Mouse (Mus musculus) kidney, postnatal 10 days (tissue): Measurements from ENCODE around the gene Lysmd1.
A peak's percentile ranks its signal among the peaks of the same experiment; 100 is the strongest.

Source experiments
- DNase-seq: peaks from one replicate; pipeline ENCODE4 v3.0.0; 2021; ENCODE audit warnings: mixed read lengths

Gene Lysmd1

DNA sequence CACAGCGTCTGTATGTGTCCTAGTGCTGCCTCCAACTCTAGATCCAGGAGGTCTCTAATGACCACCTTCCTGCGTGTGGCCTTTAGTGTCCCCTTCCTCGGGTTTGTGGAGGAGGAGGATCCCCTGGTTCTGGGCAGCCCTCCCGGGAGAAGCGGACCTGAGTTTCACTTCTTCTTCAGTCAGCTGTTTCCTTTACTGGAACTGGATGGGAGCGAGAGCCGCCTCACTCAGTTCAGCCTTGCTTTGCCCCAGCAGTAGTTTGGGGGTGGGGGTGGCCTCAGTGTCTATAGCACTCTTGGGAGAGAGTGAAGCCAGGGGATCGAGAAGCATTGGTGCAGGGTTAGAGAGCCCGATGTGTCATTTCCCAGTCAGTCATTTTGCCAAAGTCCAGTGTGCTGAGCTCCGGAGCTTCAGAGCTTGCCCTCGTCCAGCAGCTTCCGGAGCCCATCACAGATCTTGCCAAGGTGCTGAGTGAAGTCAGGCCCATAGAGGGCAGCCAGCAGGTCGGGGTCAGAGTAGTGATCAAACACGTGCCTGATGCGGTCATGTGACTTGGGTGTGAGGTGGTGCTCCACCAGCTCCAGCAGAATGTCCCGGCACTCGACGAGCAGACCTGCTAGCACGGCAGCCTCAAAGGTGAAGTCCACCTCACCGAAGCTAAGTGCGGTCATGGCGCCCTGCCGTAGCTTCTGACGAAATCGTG, 5.8 kb downstream of the Lysmd1 start:
- DNase-seq, result peak; percentile 63

DNA sequence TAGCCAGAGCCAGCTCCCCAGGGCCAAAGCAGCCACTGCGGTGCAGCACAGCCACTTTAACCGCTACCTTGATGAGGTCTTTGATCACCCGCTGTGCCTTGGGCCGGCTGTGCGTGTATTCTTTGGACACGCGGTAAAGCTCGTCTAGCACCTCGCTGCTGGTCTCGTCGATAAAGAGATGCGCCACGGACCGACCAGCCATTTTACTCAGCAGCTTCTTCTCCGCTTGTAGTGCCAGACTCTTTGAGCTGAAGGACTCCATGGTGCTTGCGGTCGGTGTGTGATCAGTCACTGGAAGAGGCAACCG, 6.4 kb downstream of the Lysmd1 start:
- DNase-seq, result no peak

DNA sequence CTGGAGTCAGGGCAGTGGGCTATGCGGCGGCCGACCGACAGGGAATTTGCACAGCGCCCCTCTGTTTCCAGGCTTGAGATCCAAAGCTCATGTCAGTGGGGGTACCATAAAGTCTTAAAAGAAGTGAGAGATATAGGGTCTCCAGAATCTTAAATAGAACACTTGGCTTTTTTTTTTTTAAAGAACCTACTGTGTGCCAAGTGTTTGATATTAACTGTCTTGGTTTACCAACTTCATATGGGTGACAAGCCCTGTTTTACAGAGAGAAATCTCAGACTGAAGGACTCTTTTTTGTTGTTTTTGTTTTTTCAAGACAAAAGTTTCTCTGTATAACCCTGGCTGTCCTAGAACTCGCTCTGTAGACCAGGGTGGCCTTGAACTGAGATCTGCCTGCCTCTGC, 6.9 kb downstream of the Lysmd1 start:
- DNase-seq, result no peak

DNA sequence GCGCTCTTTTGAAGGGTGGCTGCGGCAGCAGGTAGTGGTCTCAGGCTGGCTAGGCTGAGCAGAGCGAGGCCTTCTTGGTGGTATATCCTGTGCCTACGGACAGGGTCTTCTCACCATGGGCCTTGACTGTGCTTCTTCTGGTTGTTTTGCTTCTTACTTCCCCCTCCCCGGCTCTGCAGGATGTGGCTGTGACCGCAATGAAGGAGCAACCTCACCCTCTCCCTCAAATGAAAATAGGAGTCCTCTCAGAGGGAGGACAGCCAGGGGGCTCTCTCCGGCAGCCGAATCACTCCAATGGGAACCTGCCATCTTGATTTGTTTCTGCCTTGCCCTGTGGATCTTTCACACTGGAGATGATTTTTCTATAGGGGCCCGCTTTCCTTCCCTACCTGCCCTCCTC, 7.6 kb downstream of the Lysmd1 start:
- no peak for DNase-seq

- DNase-seq, result no peak
Measured at GRCm38 (mm10) chr3:95141952-95142616, 8.2 kb downstream of the Lysmd1 start, which contains the start of gene Tnfaip8l2. Tnfaip8l2 (minus strand) TSS chr3:95142360.

- peak; percentile 92 for DNase-seq
Measured at GRCm38 (mm10) chr3:95142617-95143011, 8.7 kb downstream of the Lysmd1 start.

- peak; percentile 42 for DNase-seq
Measured at GRCm38 (mm10) chr3:95147924-95148323, 14.0 kb downstream of the Lysmd1 start.

GRCm38 (mm10) chr3:95153874-95154273, 20.0 kb downstream of the Lysmd1 start:
- peak; percentile 67 for DNase-seq

GRCm38 (mm10) chr3:95159511-95159986, 25.7 kb downstream of the Lysmd1 start:
- DNase-seq, result no peak

- DNase-seq, result peak; percentile 94
Measured at GRCm38 (mm10) chr3:95159987-95160963, 26.4 kb downstream of the Lysmd1 start, which contains the start of gene Sema6c. Sema6c (plus strand) TSS chr3:95160457.

- DNase-seq, result peak; percentile 56
Measured at GRCm38 (mm10) chr3:95161041-95161551, 27.2 kb downstream of the Lysmd1 start.

DNA sequence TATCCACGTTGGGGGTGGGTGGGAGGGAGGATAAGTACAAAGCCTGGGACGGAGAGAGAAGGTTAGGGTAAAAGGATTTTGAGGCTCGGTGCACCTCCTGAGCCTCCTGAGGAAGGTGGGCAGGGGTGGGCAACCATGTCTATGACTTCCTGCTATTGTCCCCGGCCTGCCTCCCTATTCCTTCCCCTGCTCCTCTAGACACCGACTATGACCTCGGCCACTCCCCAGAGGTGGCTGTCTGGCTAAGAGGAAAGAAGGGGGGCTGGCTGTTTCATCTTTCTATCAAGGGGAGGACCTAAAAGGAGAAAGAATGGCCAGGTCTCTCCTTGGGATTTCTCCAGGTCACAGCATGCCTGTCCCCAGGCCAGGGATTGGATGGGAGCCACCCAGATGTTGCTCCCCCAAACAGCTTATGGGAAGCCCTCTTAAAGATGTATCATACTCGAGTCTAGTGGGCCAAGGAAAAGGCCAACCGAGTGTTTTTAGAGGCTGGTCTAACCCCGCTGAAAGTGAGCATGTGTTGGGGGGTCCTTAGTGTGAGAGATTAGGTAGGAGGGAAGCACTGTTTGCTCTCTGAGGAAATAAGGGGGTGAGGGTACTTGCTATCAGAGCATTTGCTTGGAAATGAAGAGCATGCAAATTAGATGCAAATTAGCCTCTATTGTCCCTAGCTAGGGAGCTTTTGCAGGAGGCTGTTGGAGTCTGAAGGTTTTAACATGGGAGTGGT, 27.9 kb downstream of the Lysmd1 start:
- DNase-seq, result no peak

GRCm38 (mm10) chr3:95162345-95162628, 28.4 kb downstream of the Lysmd1 start:
- DNase-seq, result no peak

DNA sequence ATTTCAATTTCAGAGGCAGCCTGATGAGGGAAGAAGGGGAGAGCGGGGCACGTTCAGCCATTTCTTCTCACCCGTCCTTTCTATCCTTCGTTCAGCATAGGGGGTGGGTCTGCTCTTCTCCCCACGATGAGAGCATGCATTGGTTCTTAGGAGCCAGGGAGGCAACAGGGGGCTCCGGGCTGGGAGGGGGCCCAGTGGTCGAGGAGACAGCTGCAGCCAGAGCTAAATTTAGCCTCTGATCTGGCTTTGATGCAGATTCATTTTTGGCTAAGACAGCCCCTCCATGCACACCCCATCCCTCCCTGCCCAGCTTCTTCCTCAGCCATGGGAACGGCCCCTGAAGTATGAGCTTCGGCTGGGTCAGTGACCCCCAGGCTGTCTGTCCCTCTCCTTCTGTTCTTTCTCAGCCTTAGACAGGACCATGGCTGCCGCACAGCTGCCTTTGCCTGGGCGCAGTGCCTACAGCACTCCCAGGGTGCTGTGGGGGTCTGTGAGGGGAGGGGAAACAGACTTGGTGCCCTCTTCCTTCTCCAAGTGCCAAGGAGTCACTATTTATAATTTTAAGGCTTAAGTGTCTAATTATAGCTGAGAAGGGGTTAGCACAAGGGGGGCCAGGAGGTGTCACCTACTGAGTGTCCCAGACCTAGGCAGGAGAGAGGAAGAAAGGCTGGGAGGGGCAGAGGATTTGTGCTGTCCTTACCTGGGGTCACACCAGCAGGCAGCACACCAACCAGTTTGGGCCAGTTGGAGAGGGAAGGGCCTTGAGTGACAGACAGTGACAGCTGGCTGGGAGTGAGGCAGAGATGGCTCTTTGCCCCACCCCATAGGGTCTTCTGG, 29.7 kb downstream of the Lysmd1 start:
- peak; percentile 43 for DNase-seq

DNA sequence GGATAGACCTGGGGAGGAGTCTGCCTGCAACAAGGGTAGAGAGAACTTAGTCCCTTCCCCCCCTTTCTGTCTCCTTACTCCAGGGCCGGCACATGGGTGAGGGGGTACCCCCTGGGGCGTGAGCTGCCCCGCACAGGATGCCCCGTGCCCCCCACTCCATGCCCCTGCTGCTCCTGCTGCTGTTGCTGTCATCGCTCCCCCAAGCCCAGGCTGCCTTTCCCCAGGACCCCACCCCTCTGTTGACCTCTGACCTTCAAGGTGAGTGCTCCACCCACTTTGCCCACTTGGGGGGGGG, 30.3 kb downstream of the Lysmd1 start:
- DNase-seq, result no peak

GRCm38 (mm10) chr3:95164840-95165239, 31.0 kb downstream of the Lysmd1 start:
- DNase-seq, result no peak

- no peak for DNase-seq
Measured at GRCm38 (mm10) chr3:95169996-95170395, 36.1 kb downstream of the Lysmd1 start.

DNA sequence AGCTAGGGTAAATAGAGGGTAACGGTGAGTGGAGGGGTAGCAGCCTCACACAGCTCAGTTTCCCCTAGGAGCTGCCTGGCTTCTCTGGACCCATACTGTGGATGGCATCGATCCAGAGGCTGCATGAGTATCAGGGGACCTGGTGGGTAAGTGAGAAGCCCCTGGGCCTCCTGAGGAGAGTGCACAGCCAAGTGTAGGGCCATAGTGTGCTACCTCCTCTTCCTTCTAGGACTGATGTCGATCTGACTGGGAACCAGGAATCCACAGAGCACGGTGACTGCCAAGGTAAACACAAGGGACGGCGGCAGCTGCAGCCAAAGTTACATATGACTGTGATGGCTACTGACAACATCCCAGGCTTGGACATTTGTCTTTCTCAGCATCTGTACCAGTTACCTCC, 37.2 kb downstream of the Lysmd1 start:
- no peak for DNase-seq

DNA sequence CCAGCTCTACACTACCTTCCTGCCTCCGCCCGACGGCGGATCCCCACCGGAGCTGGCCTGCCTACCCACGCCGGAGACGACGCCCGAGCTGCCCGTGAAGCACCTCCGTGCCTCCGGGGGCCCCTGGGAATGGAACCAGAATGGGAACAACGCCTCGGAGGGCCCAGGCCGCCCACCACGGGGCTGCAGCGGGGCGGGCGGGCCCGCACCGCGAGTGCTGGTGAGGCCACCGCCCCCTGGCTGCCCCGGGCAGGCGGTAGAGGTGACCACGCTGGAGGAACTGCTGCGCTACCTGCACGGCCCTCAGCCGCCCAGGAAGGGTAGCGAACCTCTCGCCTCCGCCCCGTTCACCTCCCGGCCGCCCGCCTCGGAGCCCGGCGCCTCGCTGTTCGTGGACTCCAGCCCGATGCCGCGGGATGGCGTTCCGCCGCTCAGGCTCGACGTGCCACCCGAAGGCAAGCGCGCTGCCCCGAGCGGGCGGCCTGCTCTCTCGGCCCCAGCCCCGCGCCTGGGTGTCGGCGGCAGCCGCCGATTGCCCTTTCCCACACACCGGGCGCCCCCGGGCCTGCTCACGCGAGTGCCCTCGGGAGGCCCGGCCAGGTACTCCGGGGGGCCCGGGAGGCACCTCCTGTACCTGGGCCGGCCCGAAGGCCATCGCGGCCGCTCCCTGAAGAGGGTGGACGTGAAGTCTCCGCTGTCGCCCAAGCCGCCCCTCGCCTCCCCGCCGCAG, 38.8 kb downstream of the Lysmd1 start:
- DNase-seq, result peak; percentile 27

DNA sequence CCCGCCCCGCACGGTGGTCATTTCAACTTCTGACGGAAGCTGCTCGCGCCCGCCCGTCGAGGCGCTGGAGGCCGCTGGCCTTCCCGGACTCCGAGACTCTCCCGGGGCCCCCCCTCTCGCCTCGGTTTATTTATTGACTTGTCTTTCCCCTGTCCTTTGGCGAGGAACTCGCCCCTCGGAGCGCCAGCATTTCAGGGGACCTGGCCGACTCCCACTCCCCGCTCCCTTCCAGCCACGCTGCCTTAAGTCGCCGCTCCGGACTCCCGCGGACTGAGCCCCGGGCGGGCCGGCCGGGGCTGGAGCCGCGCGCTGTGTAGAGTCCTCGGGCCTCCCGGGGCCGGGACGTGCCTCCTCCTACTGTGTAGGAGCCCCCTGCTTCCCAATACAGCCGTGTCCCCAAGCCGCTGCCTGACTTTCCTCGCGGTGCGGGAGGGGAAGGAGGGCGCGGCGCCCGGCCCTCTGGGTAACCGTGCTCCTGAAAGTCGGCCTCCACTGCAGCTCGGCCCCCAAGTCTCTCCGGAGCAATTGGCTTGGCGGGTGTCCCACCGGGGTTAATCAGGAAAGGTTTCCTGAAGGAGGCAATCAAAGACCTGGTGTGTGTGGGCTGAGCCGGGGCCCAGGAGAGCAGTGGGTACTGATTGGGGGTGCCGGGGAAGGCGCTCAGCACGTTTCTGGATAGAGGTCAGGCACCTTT, 39.5 kb downstream of the Lysmd1 start:
- DNase-seq, result peak; percentile 67
